Mouse (Mus musculus): ENCODE data around the gene Uhrf1bp1. TPM values are rescaled to one million over a fixed set of nuclear protein-coding genes. Genes with fewer than 3 reads are reported as not detected.
"Not testable (repeated sequence)": the region's sequence is repeated elsewhere in the genome, so short reads cannot be mapped to it uniquely, and the experiment has no call there.

Uhrf1bp1 gene
- polyA plus RNA-seq, 1 experiment from 2014 or later = 7.5 TPM

GRCm38 (mm10) chr17:27821407-27822338 lies 34.6 kb upstream of the Uhrf1bp1 start:
- Histone ChIP-seq H3K4me1 (ENCODE audit: insufficient read depth, low read length) (peaks cover 32% of the 10 kb centered on the region), H3K27me3 (ENCODE audit: insufficient read depth, low read length) (no peaks in the 10 kb centered on the region), H3K36me3 (ENCODE audit: insufficient read depth, low read length) (no peaks in the 10 kb centered on the region), H3K4me2 (replicated peaks; ENCODE audit: low read depth, low read length) (peak overlapping the region; percentile 70), H3K9ac (replicated peaks; ENCODE audit: low read length) (peak overlapping the region; percentile 90), H3K4me3 (ENCODE audit: low read length) (peak overlapping the region; percentile 89), H3K27ac (ENCODE audit: low read length) (peak overlapping the region; percentile 86), H3K9me3 (ENCODE audit: low read length) (no peaks in the 10 kb centered on the region)
- no peak for ATAC-seq (ENCODE audit: low FRiP score, low TSS enrichment)
- WGBS = 57% methylated on average over 9 of the region's 9 CpGs

DNA sequence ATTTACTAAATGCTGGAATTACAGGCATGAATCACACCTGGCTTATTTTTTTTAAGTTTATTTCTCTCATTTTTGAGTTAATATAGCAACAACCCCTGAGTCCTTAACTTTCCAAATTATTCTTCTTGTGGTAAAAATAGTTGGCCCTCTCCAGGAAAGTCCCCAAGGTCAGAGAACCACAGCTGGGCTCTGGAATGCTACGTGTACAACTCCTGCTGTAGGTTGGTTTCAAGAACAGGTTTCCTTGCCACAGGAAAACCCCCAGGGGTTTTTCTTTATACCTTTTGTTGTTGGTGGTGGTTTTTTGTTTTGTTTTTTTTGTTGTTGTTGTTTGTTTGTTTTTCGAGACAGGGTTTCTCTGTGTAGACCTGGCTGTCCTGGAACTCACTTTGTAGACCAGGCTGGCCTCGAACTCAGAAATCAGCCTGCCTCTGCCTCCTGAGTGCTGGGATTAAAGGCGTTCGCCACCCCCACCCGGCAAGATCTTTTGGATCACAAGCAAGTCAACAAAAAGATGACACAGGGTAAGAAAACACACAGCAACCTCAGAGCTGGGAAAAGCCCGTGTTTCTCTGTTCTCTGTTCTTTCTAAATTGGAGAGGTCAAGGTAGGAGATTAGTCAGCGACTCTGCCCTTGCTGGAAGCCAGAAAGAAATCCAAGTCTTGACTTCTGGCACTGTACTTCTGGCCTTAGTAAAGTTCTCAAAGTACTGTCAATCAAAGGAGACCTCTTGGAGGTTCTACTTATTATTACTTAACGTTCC lies 32.9 kb upstream of the Uhrf1bp1 start:
- H3K27ac ChIP-seq (ENCODE audit: low read length) = no peak overlapping the region
- no peaks in the 10 kb centered on the region for H3K9me3 ChIP-seq (ENCODE audit: low read length)
- no peak overlapping the region for H3K4me2 ChIP-seq (replicated peaks; ENCODE audit: low read depth, low read length)
- peaks cover 28% of the 10 kb centered on the region for H3K4me1 ChIP-seq (ENCODE audit: insufficient read depth, low read length)
- no peak for ATAC-seq (ENCODE audit: low FRiP score, low TSS enrichment)
- no peaks in the 10 kb centered on the region for H3K27me3 ChIP-seq (ENCODE audit: insufficient read depth, low read length)
- H3K9ac ChIP-seq (replicated peaks; ENCODE audit: low read length) = no peak overlapping the region
- H3K4me3 ChIP-seq (ENCODE audit: low read length) = no peak overlapping the region
- 79% methylated on average over 9 of the region's 9 CpGs for WGBS
- H3K36me3 ChIP-seq (ENCODE audit: insufficient read depth, low read length) = no peaks in the 10 kb centered on the region

DNA sequence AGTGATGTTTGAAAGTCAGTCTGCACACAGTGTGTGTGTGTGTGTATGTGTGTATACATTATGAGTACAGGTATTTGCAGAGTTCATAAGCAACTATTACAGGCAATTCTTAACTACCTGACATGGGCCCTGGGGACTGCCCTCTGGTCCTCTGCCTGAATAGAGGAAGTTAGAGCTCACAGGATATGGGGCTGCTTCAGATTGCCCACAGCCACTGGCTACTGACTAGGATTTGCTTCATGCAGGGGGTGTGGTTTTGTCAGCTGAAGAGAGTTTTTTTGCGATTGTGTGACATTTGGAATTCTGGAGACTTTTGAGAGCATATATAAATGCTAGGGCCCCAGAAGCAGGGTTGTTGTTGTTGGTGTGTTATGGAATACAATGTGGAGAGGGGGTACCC lies 31.3 kb upstream of the Uhrf1bp1 start:
- H3K4me2 ChIP-seq (replicated peaks; ENCODE audit: low read depth, low read length) = no peak overlapping the region
- no peaks in the 10 kb centered on the region for H3K36me3 ChIP-seq (ENCODE audit: insufficient read depth, low read length)
- no peak overlapping the region for H3K9ac ChIP-seq (replicated peaks; ENCODE audit: low read length)
- H3K27me3 ChIP-seq (ENCODE audit: insufficient read depth, low read length) = no peaks in the 10 kb centered on the region
- ATAC-seq (ENCODE audit: low FRiP score, low TSS enrichment) = no peak
- peaks cover 18% of the 10 kb centered on the region for H3K4me1 ChIP-seq (ENCODE audit: insufficient read depth, low read length)
- no peaks in the 10 kb centered on the region for H3K9me3 ChIP-seq (ENCODE audit: low read length)
- H3K4me3 ChIP-seq (ENCODE audit: low read length) = no peak overlapping the region
- WGBS = 59% methylated on average over 1 of the region's 1 CpGs
- no peak overlapping the region for H3K27ac ChIP-seq (ENCODE audit: low read length)

DNA sequence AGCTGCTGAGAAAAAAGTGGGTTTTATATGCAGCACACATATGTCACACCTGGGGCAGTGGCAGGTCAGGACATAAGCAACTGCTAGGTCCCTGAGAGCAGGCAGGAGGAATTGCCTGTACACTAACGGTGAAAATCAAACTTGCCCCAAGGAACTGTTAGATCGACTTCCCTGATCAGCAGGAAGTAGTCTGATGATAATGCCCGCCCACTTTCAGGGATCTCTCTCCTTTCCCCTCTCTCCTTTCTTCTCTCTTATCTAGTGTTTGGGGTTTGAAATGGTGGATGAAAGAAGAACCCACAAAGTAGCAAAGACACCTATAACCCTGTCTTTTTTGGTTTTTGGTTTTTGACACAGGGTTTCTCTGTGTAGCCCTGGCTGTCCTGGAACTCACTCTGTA lies 30.7 kb upstream of the Uhrf1bp1 start:
- H3K9ac ChIP-seq (replicated peaks; ENCODE audit: low read length) = no peak overlapping the region
- H3K27ac ChIP-seq (ENCODE audit: low read length) = 0 out of 2 replicates have a peak overlapping the region, but pooled peaks have one; percentile 87
- H3K9me3 ChIP-seq (ENCODE audit: low read length) = no peaks in the 10 kb centered on the region
- H3K27me3 ChIP-seq (ENCODE audit: insufficient read depth, low read length) = no peaks in the 10 kb centered on the region
- peak overlapping the region; percentile 75 for H3K4me2 ChIP-seq (replicated peaks; ENCODE audit: low read depth, low read length)
- H3K4me1 ChIP-seq (ENCODE audit: insufficient read depth, low read length) = peaks cover 18% of the 10 kb centered on the region
- no peaks in the 10 kb centered on the region for H3K36me3 ChIP-seq (ENCODE audit: insufficient read depth, low read length)
- 36% methylated on average over 3 of the region's 3 CpGs for WGBS
- ATAC-seq (ENCODE audit: low FRiP score, low TSS enrichment) = no peak
- H3K4me3 ChIP-seq (ENCODE audit: low read length) = peak overlapping the region; percentile 53

DNA sequence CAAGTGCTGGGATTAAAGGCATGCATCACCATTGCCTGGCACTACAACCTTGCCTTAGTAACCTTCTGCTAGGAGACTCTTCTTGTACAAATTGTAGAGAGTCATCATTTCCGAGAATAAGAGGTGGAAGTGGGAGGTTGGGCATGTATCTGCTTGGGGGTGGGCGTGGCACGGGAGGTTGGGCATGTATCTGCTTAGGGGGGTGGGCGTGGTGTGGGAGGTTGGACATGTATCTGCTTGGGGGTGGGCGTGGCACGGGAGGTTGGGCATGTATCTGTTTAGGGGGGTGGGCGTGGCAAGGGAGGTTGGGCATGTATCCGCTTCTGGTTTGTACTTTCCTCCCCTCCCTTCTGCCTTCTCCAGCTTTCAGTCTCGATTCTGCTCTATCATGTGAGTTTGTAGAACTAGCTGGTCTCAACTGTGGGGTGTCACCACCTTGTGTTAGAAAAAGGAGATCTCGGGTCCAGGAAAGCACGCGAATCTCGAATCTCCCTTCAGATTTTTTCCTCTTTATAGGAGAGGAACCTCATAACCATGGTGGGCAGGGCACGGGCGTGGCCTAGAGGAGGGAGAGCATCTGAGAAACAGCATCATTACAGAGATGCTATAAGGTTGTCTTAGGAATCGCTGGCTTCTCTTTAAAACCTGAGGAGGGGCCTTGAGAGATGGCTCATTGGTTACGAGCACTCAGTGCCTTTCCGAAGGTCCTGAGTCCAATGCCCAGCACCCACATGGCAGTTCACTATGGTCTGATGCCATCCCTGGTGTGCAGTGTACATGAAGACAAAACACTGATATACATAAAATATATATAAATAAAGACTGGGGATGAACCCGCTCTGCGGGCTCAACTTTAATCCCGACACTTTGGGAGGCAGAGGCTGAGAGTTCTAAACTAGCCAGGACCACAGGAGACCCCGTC lies 30.0 kb upstream of the Uhrf1bp1 start:
- Histone ChIP-seq H3K36me3 (ENCODE audit: insufficient read depth, low read length) (no peaks in the 10 kb centered on the region), H3K27me3 (ENCODE audit: insufficient read depth, low read length) (no peaks in the 10 kb centered on the region), H3K9ac (replicated peaks; ENCODE audit: low read length) (peak overlapping the region; percentile 62), H3K4me1 (ENCODE audit: insufficient read depth, low read length) (peaks cover 15% of the 10 kb centered on the region), H3K4me3 (ENCODE audit: low read length) (peak overlapping the region; percentile 53), H3K27ac (ENCODE audit: low read length) (peak overlapping the region; percentile 87), H3K4me2 (replicated peaks; ENCODE audit: low read depth, low read length) (peak overlapping the region; percentile 75), H3K9me3 (ENCODE audit: low read length) (no peaks in the 10 kb centered on the region)
- ATAC-seq (ENCODE audit: low FRiP score, low TSS enrichment) = peak; percentile 73
- 1% methylated on average over 22 of the region's 22 CpGs for WGBS

GRCm38 (mm10) chr17:27826908-27827383 lies 29.3 kb upstream of the Uhrf1bp1 start:
- H3K36me3 ChIP-seq (ENCODE audit: insufficient read depth, low read length) = no peaks in the 10 kb centered on the region
- peak overlapping the region; percentile 62 for H3K9ac ChIP-seq (replicated peaks; ENCODE audit: low read length)
- peak overlapping the region; percentile 53 for H3K4me3 ChIP-seq (ENCODE audit: low read length)
- no peaks in the 10 kb centered on the region for H3K9me3 ChIP-seq (ENCODE audit: low read length)
- H3K4me2 ChIP-seq (replicated peaks; ENCODE audit: low read depth, low read length) = peak overlapping the region; percentile 75
- H3K27ac ChIP-seq (ENCODE audit: low read length) = peak overlapping the region; percentile 87
- under 1% methylated on average over 8 of the region's 9 CpGs for WGBS
- 0 out of 2 replicates have a peak, but pooled peaks cover 13% of the 10 kb centered on the region for H3K4me1 ChIP-seq (ENCODE audit: insufficient read depth, low read length)
- no peaks in the 10 kb centered on the region for H3K27me3 ChIP-seq (ENCODE audit: insufficient read depth, low read length)
- ATAC-seq (ENCODE audit: low FRiP score, low TSS enrichment) = peak; percentile 73

DNA sequence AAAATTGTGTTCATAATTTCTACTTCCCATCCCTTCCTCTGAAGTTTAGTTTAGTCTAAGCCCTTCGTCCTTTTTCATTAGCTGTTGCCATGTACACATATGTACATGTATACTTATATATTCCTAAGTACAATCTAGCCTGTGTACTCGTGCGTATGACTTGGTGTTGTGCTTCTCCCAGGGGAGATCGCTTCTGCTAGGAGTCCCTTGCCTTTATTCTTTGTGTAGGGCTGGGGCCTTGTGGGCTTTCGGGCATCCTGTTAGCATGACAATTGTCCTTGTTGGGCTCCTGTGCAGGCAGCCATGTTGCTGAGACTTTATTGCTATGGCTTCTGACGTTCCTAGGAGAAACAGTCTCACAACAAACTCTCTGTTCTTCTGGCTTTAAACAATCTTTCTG lies 28.7 kb upstream of the Uhrf1bp1 start:
- 35% methylated on average over 6 of the region's 6 CpGs for WGBS
- no peaks in the 10 kb centered on the region for H3K27me3 ChIP-seq (ENCODE audit: insufficient read depth, low read length)
- H3K9me3 ChIP-seq (ENCODE audit: low read length) = no peaks in the 10 kb centered on the region
- 0 out of 2 replicates have a peak, but pooled peaks cover 13% of the 10 kb centered on the region for H3K4me1 ChIP-seq (ENCODE audit: insufficient read depth, low read length)
- no peak overlapping the region for H3K4me3 ChIP-seq (ENCODE audit: low read length)
- H3K36me3 ChIP-seq (ENCODE audit: insufficient read depth, low read length) = no peaks in the 10 kb centered on the region
- no peak overlapping the region for H3K9ac ChIP-seq (replicated peaks; ENCODE audit: low read length)
- no peak overlapping the region for H3K27ac ChIP-seq (ENCODE audit: low read length)
- ATAC-seq (ENCODE audit: low FRiP score, low TSS enrichment) = no peak
- 0 out of 2 replicates have a peak overlapping the region, but pooled peaks have one; percentile 18 for H3K4me2 ChIP-seq (replicated peaks; ENCODE audit: low read depth, low read length)

DNA sequence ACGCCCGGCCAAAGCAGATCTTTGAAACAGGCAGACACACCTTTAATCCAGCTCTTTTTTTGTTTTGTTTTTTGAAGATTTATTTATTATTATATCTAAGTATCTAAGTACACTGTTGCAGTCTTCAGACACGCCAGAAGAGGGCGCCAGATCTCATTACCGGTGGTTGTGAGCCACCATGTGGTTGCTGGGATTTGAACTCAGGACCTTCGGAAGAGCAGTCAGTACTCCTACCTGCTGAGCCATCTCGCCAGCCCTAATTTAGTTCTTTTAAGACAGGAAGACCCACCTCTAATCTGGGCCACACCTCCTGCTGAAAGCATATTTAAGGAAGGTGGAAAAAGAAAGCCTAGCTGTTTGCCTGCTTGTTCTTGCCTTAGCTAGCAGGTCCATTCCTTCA lies 25.8 kb upstream of the Uhrf1bp1 start:
- Histone ChIP-seq H3K27me3 (ENCODE audit: insufficient read depth, low read length) (no peaks in the 10 kb centered on the region), H3K4me3 (ENCODE audit: low read length) (no peak overlapping the region), H3K27ac (ENCODE audit: low read length) (no peak overlapping the region), H3K9ac (replicated peaks; ENCODE audit: low read length) (no peak overlapping the region), H3K9me3 (ENCODE audit: low read length) (no peaks in the 10 kb centered on the region), H3K36me3 (ENCODE audit: insufficient read depth, low read length) (no peaks in the 10 kb centered on the region), H3K4me1 (ENCODE audit: insufficient read depth, low read length) (0 out of 2 replicates have a peak, but pooled peaks cover 13% of the 10 kb centered on the region), H3K4me2 (replicated peaks; ENCODE audit: low read depth, low read length) (no peak overlapping the region)
- WGBS = 57% methylated on average over 7 of the region's 7 CpGs
- no peak for ATAC-seq (ENCODE audit: low FRiP score, low TSS enrichment)

- not testable (repeated sequence) for H3K27ac ChIP-seq (ENCODE audit: low read length); H3K36me3 ChIP-seq (ENCODE audit: insufficient read depth, low read length); H3K9me3 ChIP-seq (ENCODE audit: low read length); H3K27me3 ChIP-seq (ENCODE audit: insufficient read depth, low read length); ATAC-seq (ENCODE audit: low FRiP score, low TSS enrichment); H3K4me3 ChIP-seq (ENCODE audit: low read length)
- peaks cover 11% of the 10 kb centered on the region for H3K4me1 ChIP-seq (ENCODE audit: insufficient read depth, low read length)
- H3K4me2 ChIP-seq (replicated peaks; ENCODE audit: low read depth, low read length) = peak within 1 kb of the TSS; percentile 93
- 60% methylated on average over 3 of the region's 4 CpGs for WGBS
- H3K9ac ChIP-seq (replicated peaks; ENCODE audit: low read length) = peak within 1 kb of the TSS; percentile 79; the same call in 1 of the 2 replicates
Observed at GRCm38 (mm10) chr17:27837850-27838249, 18.4 kb upstream of the Uhrf1bp1 start, which contains the start of gene Snrpc. Gene Snrpc, plus strand, starts transcription at chr17:27838150.
